Mouse (Mus musculus): ENCODE measurements around the gene Atg16l2.

Atg16l2 gene

DNA sequence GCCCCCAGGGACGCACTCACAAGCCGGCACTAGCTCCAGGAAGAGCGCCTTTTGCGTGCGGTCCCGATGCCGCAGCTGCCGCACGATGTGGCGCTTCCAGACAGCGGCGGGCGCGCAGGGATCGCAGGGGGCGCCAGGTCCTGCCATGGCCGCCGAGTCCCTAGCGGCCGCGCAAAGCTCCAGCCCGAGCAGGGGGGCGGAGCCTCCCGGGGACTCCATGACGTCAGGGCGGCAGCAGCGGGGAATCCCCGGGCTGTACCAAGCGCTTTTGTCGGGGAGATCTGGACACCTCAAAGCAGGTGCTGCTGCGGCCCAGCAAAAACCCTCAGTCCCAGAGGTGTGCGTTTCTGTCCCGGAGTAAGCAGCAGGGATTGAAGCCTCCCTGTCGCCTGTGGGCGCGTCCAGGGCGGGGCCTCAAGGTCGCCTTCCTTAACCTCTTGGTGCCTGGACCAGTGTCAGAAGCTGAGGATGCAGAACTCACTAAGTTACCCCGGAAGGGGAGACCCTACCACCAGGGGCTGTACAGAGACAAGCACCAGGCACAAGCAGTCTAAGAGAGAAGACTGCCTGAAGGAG, at the start of gene Atg16l2:
Gene Atg16l2, minus strand, starts transcription at position 371 of the 576 bp plus-strand sequence.
- peak; percentile 90 to 94 for DNase-seq (ENCODE audit: low spot score in 2 of 2)

DNA sequence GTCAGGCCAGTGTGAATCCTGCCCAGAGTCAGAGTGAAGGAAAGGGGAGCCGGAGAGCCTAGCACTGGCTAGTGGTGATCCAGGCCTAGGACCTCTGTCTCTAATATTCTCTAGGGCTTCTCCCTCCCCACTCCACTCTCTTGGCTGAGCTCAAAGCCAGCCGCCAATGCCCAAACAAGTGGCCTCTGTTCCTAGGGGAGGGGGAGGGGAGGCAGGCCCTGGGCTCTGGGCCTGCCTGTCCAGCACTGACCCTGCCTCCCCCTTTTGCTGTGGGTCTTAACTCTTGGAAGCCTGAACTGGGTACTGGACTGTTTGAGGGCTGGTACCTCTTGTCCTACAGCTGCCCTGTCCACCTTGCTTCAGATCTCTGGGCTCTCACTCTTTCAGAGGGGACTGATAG, 47.8 kb upstream of the Atg16l2 start:
- no peak for DNase-seq (ENCODE audit: low spot score in 2 of 2)

DNA sequence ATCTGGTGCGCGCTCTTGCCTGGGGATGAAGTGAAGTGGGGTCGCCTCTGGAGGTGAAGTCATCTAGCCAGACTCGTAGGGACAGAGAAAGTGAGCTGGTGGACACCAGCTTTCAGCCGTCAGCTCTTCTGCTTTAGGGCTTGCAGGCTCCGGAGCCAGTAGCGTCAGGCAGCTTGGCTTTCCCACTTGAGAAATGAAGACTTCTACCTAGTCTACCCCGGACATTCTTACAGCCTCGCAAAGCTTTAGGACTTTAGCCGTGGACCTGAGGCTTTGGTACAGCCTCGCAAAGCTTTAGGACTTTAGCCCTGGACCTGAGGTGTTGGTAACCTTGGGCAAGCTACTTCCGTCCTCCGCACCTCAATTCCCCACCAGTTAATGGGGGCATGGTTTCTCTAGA, 46.3 kb upstream of the Atg16l2 start:
- no peak for DNase-seq (ENCODE audit: low spot score in 2 of 2)

DNA sequence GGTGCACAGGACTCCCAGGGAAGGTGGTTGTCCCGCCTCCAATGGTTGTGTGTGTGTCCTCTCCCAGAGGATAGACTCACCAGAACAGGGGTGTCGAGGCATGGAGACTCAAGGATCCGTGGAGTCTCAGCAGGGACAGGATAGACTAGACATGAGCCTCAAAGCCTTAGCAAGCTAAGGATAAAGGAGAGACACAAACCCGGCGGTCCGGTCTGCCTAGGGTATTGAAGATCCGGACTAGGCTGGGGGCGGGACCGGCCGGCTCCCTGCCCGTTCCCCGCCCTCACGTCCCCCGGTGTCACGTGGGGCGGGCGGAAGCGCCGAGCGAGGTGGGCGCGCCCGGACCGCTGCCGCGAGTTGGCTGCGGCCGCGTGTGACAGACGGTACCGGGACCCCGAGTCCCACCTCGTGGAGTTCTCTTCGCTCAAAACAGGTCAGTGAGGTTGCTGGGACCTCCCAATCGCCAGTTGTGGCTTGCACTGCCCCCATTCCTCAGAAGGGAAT, 45.8 kb upstream of the Atg16l2 start, which contains the start of gene Arap1:
Gene Arap1, plus strand, starts transcription at position 301 of the 504 bp plus-strand sequence.
- DNase-seq (ENCODE audit: low spot score in 2 of 2): peak; percentile 60 to 81

DNA sequence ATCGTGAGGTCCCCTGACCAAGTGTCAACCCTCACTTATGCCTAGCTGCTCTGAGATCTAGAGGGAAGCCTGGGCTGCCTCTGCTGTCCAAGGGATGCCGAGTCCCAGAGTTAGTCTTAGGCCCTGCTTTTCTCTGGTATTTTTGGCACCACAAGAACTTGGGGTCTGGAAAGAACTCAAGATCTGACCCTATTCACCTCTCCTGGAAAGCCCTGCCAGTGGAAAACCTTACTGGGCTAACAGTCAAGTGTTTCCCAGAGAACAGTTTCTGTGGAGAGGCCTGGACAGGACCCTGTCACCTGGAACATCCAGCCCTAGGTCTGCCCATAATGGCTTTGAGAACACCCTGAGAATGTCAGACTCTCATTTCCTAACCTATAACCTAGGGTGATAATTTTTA, 44.9 kb upstream of the Atg16l2 start:
- no peak for DNase-seq (ENCODE audit: low spot score in 2 of 2)

DNA sequence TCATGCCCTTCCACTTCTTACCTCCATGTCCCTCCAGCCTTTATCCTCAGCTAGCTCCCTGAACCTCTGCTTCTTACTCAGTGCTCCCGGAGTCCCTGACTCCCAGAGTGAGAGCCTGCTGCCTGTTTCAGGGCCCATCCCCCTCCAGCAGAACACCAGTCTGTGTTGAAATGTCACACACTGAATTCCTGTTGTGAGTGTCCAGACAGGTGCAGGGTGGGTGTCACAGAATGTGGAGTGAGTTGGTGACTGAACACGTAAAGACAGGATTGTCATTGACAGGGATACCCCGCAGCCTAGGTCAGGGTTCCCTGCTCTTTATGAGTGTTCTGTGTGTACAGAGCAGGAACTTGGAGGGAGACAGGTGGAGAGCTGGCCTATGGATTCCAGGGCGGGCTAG, 42.8 kb upstream of the Atg16l2 start:
- DNase-seq (ENCODE audit: low spot score in 2 of 2): no peak

DNA sequence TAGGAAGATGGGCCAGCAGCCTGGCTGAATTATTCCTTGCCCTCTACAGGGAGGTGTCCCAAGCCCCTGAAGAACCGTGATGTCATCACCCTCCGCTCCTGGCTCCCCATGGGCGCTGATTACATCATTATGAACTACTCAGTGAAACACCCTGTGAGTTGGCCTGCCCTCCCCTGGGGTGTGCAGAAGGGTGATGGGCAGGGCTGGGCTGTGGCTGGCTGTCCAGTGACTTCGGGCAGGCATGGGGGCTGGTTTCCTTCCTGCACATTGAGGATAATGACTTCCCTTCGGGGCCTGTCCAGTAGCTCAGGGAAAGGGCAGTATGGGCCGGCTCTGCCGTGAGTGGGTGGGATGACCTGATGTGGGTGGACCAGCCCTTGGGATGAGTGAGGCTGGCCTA, 41.1 kb upstream of the Atg16l2 start:
- no peak for DNase-seq (ENCODE audit: low spot score in 2 of 2)

DNA sequence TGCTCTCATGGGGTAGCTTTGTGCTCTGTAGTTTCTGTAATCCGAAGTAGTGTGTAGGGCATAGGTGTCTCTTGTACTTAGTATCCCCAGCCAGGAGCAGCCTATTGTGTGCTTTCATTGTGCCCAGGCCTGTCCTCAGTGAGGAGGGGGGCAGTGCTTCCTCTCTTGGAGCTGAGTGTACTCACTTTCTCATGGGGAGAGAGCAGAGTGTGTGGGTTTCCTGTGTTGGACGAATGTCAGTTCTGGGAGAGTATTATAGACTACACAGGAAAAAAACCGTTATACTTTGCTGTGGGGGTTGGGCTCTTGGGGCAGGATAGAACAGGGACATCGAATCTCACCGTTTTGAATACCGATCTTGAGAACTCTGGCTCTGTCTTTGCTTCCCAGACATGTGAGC, 39.4 kb upstream of the Atg16l2 start:
- DNase-seq (ENCODE audit: low spot score in 2 of 2): no peak

DNA sequence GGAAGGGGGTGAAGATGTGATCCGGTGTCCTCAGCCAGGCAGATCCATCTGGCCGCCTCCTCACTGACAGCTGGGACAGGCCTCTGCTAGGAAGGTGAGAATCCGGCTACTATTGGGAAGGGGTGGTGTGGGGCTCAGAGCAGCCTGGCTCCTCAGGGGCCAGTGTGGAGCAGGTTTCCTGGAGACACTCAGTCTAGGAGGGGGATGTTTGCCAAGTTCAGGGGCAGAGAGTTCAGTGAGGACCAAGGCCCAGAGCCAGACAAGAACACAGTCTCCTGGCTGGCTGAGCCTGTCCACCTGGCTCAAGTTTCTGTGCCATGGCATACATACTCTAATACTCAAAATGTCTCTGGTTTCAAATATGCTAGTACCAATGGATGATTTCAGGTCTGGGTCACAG, 35.4 kb upstream of the Atg16l2 start:
- DNase-seq (ENCODE audit: low spot score in 2 of 2): no peak

DNA sequence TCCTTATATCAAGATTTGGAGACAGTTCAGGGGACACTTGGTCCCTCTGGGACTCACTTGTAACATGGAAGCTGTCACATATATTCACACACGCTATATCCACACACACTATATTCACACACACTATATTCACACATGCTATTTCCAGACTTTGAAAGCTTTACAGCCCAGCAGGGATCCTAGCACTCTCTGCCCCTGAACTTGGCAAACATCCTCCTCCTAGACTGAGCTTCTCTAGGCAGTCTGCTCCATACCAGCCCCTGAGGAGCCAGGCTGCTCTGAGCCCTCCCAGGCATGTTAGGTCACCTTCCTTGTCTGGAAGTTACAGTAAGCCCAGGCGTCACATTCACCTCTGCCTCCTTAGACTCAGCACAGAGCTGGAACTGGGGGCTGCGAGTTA, 34.6 kb upstream of the Atg16l2 start:
- no peak for DNase-seq (ENCODE audit: low spot score in 2 of 2)

DNA sequence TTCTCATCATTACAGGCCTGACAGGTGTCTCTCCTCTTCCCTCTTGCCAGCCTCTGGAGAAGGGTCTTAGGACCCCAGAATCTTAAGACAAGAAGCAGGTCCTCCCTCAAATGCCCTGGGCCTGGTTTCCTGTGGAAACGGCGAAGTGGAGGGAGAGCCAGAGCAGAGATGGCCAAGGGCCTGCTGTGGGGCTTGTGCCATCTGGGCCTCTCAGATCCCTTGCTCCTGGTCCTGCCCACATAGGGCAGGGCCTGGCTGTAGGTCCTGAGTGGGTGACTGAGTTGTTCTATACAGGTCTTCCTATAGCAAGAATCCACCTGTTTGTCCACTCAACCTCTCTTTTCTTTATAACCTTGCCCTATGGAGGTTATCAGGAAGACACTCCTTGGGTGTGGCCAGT, 33.2 kb upstream of the Atg16l2 start:
- DNase-seq (ENCODE audit: low spot score in 2 of 2): no peak

DNA sequence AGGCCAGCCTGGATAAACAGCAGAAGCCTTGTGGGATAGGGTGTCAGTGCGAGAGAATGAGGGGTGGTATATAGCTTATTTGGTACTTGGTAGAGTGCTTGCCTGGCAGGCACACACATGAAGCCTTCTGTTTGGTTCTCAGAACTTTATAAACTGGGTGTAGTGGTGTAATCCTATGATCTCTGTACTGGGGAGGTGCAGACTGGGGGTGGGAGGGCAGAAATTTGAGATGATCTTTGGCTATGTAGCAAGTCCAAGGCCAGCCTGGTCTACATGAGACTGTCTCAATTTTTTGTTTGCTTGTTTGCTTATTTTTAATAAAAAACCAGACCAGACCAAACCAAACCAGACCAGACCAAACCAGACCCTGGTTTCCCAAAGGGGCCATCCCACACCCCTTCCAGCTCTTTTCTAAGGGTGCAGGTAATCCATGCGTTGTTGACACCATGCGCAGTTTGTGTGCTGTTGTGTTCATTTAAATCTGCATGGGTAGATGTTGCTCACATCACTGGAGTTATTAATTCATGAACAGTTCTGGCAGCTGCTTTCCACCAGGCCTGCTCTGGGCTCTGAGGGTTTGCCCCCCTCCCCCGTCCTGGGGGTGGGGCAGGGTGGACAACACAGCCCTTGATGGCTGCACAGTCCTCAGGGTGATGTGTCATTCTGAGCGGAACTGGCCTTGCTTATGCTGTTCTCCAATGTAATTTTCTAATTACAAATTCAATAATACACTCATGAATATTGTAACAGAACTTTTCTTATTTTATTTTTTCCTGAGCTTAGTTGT, 30.2 kb upstream of the Atg16l2 start:
- no peak for DNase-seq (ENCODE audit: low spot score in 2 of 2)

DNA sequence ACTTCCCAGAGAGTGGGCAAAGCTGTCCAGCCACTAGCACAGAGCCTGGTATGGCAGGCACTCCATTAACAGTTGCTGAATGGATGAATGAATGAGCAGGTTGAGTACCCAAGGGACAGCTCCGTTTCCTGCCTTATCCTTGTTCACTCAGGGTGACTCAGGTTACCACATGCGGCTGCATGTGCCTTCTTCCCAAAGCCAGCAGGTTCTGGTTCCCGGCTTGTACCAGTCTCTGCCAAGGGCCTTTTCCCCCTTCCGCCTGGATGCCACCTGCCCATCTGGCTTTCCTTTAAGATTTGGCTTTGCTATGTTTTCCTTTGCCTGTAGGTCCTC, 28.8 kb upstream of the Atg16l2 start:
- DNase-seq (ENCODE audit: low spot score in 2 of 2): no peak

DNA sequence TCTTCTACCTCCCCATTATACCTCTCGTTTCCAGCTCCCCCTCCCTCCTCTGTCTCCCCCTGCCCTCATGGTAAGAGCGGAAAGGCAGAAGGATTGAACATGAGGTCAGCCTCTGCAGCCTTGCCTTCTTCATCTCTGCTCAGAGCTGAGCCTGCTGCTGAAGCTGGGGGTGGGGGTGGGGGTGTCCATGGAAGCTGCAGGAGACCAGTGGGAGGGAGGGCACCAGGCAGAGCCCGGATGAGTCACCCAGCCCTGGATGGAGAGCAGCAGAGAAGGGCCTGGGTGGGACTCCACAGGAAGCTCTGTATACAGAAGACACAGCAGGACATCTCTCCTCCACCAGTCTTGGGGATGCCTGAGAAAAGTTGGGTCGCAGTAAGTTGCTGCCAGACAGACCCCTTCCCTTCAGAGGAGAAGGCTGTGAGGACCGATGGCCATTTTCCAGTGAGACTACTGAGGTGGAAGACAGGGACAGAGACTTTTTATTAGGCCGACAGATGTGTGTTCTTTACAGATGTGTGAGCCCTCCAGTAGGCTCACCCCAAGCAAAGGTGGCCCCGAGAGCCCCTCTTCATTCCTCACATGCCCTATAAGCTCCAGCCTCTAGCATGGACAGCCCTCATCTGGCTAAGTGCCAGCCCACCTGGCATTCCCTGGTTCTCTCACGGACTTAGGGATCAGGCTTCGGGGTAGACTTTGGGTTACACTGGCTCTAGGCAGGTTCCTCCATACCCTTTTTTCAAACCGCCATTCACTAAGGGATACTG, 28.2 kb upstream of the Atg16l2 start:
- DNase-seq (ENCODE audit: low spot score in 2 of 2): no peak

DNA sequence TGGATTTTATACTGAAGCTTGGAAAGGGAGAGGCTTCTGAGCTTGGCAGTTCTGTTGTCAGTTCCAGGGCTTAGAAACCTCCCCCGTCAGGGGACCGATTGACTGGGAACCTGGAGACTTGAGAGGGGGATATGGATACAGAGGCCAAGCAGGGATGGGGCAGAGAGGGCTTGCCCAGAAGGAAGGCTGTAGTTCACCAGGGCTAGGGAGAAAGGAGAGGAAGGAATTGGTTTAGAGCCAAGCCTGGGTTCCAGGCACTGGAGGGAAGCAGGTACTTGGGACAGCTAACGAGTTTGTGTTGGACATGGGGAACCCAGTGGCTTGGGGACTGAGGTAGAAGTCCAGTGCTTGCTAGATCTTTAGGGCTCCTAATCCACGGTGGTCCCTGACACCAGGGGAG, 27.6 kb upstream of the Atg16l2 start:
- no peak for DNase-seq (ENCODE audit: low spot score in 2 of 2)

DNA sequence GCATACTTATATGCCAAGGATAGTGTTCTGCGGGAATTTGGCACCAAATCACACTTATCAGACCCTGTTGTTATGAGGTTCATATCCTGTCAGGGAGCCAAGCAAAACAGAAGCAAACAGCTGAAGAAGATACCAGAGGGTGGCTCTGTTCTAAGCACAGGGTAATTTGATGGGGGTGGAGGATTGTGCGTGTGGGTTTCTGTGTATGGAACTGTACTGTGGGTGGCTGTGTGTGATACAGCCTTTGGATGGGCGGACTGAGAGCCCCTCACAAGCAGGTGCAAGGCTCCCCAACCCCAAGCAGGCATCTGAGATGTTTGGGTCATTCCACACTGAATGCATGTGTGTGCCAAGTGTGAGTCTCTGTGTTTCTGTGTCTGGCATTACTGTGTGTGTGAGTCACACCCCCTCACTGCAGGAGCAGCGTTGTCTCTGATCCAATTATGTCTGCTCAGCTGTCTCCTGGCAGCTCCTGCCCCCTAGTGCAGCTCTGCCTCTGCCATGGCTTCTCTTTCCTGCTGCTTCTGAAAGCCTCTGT, 26.6 kb upstream of the Atg16l2 start:
- no peak for DNase-seq (ENCODE audit: low spot score in 2 of 2)

DNA sequence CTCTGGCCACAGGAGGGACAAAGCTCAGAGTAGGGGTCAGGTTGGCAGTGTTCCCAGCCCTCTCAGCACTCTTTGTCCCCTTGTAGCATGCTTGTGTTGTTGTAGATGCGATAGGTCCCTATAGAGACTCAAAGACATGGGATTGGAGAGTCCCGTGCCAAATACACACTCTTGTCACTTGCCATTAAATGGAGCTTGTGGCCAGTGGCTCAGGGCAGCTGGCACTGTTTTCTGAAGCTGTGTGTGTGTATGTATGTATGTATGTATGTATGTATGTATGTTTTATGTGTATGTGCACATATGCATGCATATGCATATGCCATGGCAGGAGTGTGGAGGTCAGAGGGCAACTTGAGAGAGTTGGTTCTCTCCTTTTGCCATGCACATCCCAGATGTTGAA, 25.7 kb upstream of the Atg16l2 start:
- DNase-seq (ENCODE audit: low spot score in 2 of 2): no peak

DNA sequence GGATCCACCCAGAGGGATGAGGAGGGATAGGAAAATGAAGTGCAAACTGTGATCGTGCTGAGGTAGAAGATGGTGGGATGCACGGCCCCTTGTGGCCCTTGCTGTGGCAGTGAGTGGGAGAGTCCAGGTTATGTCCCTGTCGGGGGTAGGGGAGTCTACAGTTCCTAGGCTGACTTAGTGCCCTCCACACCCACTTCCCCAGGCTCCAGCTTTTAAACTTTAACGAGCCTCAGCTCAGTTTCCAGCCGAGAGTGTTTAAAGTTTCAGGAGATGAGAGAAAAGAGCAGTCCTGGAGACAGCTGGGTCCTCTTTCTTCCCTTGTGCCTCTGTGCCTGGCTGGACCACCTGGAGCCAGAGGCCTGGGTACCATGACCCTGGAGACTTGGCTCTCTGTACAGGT, 25.2 kb upstream of the Atg16l2 start:
- no peak for DNase-seq (ENCODE audit: low spot score in 2 of 2)

DNA sequence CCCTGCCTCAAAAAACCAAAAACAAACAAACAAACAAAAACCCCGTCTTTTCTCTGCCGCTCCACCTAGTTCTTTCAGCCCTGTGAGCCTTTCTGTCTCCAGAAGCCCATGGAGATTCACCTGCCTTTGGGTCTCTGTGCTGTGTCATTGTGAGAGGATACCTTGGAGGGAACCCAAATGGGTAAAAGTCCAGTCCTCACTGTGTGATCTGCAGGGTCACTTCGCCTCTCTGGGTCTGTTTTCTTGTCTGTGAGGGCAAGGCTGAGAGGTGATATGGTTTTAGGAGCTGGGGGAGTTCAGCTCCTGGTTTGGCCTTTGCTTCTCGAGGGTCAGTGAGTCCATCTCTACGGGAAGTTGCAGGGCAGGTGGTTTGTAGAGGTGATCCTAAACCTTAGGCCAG, 24.0 kb upstream of the Atg16l2 start:
- DNase-seq (ENCODE audit: low spot score in 2 of 2): no peak

DNA sequence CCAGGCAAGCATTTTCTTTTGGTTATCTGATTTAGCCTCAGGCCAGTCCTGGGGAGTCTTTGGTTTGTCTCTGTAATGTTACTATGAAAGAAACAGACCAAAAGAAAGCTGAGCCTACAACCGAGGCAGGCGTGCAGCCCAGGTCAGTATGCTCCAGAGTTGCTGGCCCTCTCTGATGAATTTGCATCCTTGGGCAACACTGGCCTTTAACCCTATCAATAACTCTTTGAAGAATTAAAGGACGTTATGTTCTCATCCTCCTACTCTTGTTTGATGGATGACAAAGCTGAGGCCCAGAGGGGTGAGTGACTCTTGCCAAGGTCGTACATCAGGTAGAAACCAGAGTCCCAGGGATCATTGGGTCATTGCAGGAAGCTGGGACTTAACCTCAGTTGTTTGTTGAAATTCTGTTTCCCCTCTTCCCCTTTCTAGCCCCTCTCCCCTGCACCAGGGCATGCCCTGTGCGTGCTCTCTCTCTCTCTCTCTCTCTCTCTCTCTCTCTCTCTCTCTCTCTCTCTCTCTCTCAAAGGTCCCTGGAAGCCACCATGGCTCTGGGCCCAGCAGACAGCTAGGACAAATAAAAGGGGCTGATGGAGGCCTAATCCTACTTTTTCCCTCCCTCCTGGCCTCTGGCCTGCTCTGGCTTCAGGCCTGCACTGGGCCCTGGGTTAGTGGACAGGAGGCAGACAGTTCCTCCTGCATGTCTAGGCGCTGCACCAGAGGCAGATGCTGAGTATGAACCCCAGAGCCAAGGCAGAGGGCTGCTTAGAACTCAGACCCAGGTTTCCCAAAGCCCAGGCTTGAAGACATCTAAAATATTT, 22.3 kb upstream of the Atg16l2 start:
- DNase-seq (ENCODE audit: low spot score in 2 of 2): no peak

DNA sequence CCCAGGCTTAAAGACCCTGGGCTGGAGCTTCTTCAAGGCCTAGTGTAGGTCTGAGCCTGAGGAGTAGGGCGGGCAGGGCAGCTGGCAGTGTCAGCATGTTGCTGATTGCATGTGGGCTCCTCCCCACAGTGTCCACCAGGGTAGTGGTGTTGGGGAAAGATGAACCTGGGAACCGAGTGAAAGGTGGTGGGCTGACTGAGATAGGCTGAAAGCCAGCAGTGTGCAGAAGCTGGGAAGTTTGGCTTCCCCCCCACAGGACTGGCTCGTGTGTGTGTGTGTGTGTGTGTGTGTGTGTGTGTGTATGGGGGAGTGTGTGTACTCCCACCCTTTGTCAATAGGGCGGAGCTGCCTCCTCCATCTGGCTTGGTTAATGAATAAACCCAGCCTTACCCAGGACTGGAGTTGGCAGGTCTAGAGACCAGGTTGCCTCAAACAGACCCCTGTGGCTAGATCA, 21.1 kb upstream of the Atg16l2 start:
- DNase-seq (ENCODE audit: low spot score in 2 of 2): peak; percentile 50 to 69
